In genomic region chr17:75005281-75005684, GRCm38 (mm10) we compare ENCODE assay signal across 8 mouse cellular contexts. TPM values are rescaled to one million over a fixed set of nuclear protein-coding genes. Genes with fewer than 3 reads are reported as not detected.
DNase-seq lines count a peak whose midpoint lies in the region; ATAC-seq lines count a peak whose summit lies in the region.

Gene Ltbp1 (plus strand): TSS chr17:75005568.

- intact Hi-C loops in heart, postnatal 14 days (cut with DNase I) = loop anchor here (1.0 to 10.0 kb wide), 4 partner anchors 80 to 540 kb away; no protein-coding TSS in a partner anchor

- peak; percentile 68 for DNase-seq in ES-CJ7 (ENCODE audit: low read depth, low spot score)
- peak; percentile 73 to 77 for DNase-seq in adrenal gland, postnatal 36 days
- peak in 1 of 2 experiments; percentile 71 for DNase-seq in heart, postnatal 14 days
- peak; percentile 60 to 73 for DNase-seq in kidney, postnatal 36 days
- peak; percentile 48 for DNase-seq in ovary, postnatal 10 days (ENCODE audit: low spot score)
- peak; percentile 38 for DNase-seq in urinary bladder, postnatal 25 days (ENCODE audit: low spot score)

- no peaks in the 10 kb centered on the region for H3K36me3 ChIP-seq in forebrain, embryonic 15.5 days
- no peaks in the 10 kb centered on the region for H3K36me3 ChIP-seq in lung, embryonic 15.5 days

- no peaks in the 10 kb centered on the region for H3K9me3 ChIP-seq in forebrain, embryonic 15.5 days
- no peaks in the 10 kb centered on the region for H3K9me3 ChIP-seq in lung, embryonic 15.5 days

- ATAC-seq in forebrain, embryonic 15.5 days (replicated peaks) = peak; percentile 89
- ATAC-seq in lung, embryonic 15.5 days (ENCODE audit: borderline replicate concordance, extremely low read depth, low FRiP score, low TSS enrichment) = peak; percentile 87

- peak within 1 kb of the TSS; percentile 67 for H3K4me3 ChIP-seq in forebrain, embryonic 15.5 days
- peak within 1 kb of the TSS; percentile 68 for H3K4me3 ChIP-seq in lung, embryonic 15.5 days

- no peaks in the 10 kb centered on the region for H3K27me3 ChIP-seq in forebrain, embryonic 15.5 days
- H3K27me3 ChIP-seq in lung, embryonic 15.5 days = no peaks in the 10 kb centered on the region

- peak within 1 kb of the TSS; percentile 97 for H3K4me2 ChIP-seq in forebrain, embryonic 15.5 days (replicated peaks)
- H3K4me2 ChIP-seq in lung, embryonic 15.5 days = peak within 1 kb of the TSS; percentile 97

- H3K27ac ChIP-seq in forebrain, embryonic 15.5 days (replicated peaks) = peak within 1 kb of the TSS; percentile 50
- peak within 1 kb of the TSS; percentile 87 for H3K27ac ChIP-seq in lung, embryonic 15.5 days

- peak within 1 kb of the TSS; percentile 56 for H3K9ac ChIP-seq in forebrain, embryonic 15.5 days (replicated peaks)
- peak within 1 kb of the TSS; percentile 75 for H3K9ac ChIP-seq in lung, embryonic 15.5 days

- WGBS in forebrain, embryonic 15.5 days = under 1% methylated on average over 27 of the region's 27 CpGs
- under 1% methylated on average over 27 of the region's 27 CpGs for WGBS in lung, embryonic 15.5 days

- peaks cover 6% of the 10 kb centered on the region for H3K4me1 ChIP-seq in forebrain, embryonic 15.5 days
- H3K4me1 ChIP-seq in lung, embryonic 15.5 days = peaks cover 14% of the 10 kb centered on the region

RNA-seq across cellular contexts. Expression of gene Ltbp1, which starts in this region (rescaled TPM):
- total RNA-seq in adrenal gland, postnatal 36 days (2021) = 10 to 100 TPM; 12.9 to 15.5 TPM
- 4.0 and 4.6 TPM in 2 replicates for polyA plus RNA-seq in forebrain, embryonic 15.5 days (2015; fragmentation: Nextera tagmentation; extraction: Ambion mirVana)
- total RNA-seq in heart, postnatal 14 days (2021) = 10 to 100 TPM; 53.0 to 53.6 TPM
- 28.3 and 29.0 TPM in 2 replicates for polyA plus RNA-seq in lung, embryonic 15.5 days (2015; fragmentation: Nextera tagmentation; extraction: Ambion mirVana)
